Mouse (Mus musculus): ENCODE measurements around the gene Wnt7b.

The Wnt7b gene

GRCm38 (mm10) chr15:85601202-85601601, 18.9 kb upstream of the Wnt7b start:
- no peak for DNase-seq (ENCODE audit: low read depth, low spot score)

- DNase-seq (ENCODE audit: low read depth, low spot score), result peak; percentile 77
Observed at GRCm38 (mm10) chr15:85600696-85601094, 18.4 kb upstream of the Wnt7b start.

DNA sequence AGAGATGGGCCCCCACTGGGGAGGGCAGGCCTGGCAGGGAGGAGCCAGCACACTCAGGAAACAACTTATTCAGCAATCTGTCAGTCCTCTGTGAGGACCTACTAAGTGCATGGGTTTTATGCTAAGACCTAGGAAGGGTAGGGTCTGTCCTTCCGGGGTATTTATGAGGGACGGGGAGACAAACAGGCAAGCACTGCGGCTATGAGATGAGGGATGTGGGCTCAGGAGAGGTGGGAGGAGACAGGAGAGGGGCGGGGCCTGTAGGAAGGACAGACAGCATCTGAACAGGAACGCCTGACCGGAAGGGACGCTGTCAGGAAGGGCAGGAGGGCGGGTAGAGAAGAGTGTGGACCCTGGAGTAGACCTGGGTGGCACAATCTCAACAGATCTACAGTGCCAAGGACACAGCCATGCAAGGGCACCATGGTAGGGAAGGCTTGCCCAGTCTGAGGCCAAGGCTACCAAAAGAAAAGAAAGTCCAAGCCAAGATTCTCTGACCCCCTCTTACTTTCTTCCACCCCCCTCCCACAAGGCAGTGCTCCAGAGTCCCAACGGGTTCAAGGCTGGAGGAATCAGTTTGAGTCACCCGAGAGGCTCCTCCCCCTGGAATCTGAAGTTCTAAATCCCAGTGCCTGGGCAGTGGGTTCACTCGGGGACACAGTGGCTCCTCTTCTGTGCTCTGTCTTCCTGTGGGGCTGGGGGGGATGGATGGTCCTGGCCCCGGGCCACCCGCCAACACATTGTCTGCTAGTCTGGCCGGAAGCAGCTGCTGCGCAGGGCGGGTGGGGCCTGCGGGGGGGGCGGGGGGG, 17.8 kb upstream of the Wnt7b start:
- peak; percentile 92 for DNase-seq (ENCODE audit: low read depth, low spot score)

DNA sequence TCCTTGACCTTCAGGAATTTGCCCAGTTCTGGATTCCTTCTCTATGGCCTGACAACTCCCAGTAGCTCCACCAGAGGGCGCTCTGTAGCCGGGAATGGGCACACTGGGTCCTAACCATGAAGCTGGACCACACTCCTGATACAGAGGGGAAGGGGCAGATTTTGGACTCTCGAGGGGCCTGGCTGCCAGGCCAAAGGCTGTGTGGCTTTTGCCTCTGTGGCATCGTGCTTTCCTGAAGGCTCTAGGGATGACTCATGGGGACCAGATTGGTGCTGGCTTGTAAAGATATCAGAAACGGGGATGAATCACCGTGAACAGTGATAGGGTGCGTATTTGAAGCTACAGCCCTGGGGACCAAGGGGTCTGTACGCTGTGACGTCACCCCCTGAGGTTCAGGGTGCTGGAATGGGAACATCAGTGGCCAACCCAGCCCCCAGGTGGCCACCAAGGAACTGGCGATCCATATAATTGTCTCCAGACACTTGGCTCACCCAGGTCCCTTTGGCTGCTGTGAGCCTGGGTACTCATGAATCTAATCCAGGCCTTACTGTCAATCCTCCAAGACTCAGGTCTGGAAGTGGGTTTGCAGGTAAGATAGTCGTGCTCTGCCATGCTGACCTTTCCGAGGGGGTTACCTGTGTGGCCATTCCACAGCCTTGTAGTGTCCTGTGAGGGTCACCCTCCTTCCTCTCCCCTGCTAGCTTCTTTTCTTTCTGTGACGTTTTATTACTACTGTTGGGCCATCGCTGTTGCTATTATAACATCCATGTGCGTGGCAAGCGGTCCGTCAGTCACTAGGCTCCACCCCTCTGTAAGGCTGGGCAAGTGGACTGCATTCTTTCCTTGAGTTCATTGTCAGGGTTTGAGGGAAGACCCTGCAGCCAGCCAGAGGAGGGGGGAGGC, 17.0 kb upstream of the Wnt7b start:
- DNase-seq (ENCODE audit: low read depth, low spot score), result peak; percentile 60

- DNase-seq (ENCODE audit: low read depth, low spot score), result no peak
Observed at GRCm38 (mm10) chr15:85598443-85598842, 16.2 kb upstream of the Wnt7b start.

- no peak for DNase-seq (ENCODE audit: low read depth, low spot score)
Observed at GRCm38 (mm10) chr15:85597403-85597802, 15.1 kb upstream of the Wnt7b start.

DNA sequence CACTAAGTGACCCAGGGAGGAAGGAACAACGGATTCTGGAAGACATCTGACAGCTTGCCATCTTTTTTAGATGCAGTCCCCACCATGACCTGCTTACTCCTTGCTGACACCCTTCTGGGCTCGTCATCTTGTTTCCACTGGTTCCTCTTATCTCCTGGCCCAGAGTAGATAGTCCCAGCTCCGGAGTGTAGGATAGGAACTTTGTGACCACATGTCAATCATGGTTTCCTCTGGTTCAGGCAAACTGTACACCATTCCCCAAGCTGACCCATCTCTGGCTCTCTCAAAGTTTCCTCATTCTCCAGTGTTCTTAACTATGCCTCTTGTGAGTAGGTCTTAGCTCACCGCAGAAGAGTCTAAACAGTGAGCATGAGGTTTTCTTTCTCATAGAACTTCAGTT, 10.4 kb upstream of the Wnt7b start:
- DNase-seq (ENCODE audit: low read depth, low spot score), result no peak

DNA sequence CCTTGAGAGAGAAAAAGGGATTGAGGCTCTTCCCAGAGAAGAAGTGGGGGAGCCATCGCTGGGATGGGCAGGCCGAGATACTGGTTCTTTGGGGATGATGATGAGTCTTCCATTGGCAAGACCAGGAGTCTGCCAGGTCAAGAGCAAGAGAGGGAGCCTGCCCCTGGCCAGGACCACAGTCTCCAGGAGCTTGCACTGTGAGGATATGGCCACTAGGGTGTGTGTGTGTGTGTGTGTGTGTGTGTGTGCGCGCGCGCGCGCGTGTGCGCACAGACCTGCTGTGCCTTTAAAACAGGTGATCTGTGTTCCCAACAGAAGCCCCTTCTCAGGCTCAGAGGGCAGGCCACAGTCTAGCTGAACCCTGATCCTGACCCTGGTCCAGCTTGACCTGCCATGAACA, 8.6 kb upstream of the Wnt7b start:
- DNase-seq (ENCODE audit: low read depth, low spot score), result no peak

GRCm38 (mm10) chr15:85583504-85583903, 1.2 kb upstream of the Wnt7b start:
- DNase-seq (ENCODE audit: low read depth, low spot score), result no peak

DNA sequence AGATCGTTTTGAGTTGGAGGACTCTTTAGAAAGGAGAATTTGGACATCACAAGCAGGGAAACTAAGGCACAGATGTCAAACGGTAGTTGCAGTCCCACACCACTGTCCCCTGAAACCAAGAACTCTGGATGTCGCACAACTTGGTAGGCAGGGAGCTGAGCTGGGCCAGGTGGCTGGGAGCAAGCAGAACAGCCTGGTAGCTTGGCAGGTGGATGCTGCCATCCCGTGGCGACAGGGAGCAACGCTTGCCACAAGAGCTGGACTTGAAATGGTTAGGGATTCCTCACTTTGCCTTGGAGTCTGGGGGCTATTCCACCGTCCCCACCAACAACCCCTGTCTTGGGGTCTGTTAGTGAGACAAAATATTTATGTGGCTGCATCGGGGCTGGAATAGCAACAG, 751 bp upstream of the Wnt7b start:
- DNase-seq (ENCODE audit: low read depth, low spot score), result peak; percentile 66

DNA sequence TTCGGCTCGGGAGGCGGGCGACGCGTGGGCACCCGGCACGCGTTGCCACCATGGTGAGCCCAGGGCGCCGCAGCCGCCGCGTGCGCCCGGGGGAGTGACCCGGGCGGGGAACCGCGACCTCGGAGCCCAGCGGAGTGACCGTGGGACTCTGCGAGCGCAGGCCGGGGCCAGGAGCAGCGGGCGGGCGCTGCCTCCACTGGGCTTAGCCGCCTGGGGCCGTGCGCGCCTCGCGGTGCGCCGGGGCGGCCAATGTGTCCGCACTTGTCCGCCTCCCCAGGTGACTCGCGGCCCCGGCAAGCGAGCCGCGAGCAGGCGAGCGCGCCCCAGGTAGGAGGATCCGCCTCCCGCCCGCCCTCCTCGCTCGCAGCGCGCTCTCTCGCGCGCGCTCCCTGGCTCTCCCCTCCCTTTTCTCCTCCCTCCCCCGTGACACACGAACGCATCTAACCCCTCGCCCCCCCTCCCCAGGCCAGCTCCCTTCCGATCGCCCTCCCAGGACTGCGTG, 659 bp downstream of the Wnt7b start:
- no peak for DNase-seq (ENCODE audit: low read depth, low spot score)

DNA sequence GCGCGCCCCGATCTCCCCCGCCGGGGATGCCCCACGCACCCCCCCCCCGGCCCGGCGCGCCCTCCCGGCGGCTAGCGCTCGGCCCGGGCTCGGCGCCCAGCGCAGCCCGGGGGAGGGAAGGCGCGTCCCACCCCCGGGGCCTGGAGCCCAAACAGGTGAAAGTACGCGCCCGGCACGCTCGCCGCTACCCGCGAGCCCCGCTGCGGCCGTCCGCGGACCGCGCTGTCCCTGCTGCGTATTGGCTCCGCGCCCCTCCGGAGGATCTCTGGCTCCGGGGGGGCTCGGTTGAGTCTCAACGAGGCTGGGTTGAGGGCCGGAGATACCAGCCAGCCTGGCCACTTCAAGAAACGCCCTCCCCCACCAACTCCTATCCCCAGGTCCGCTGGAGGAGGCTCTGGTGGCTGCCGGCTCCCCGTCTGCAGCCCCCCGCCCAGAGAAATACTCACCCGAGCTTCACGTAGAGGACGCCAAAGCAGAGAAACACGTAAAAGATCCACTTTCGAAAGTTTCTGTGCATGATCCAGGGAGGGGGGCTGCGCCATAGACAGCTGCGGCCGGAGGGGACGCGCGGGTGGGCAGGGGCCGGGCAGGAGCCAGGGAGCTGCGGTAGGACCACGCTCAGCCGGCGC, 1.2 kb downstream of the Wnt7b start:
- no peak for DNase-seq (ENCODE audit: low read depth, low spot score)

DNA sequence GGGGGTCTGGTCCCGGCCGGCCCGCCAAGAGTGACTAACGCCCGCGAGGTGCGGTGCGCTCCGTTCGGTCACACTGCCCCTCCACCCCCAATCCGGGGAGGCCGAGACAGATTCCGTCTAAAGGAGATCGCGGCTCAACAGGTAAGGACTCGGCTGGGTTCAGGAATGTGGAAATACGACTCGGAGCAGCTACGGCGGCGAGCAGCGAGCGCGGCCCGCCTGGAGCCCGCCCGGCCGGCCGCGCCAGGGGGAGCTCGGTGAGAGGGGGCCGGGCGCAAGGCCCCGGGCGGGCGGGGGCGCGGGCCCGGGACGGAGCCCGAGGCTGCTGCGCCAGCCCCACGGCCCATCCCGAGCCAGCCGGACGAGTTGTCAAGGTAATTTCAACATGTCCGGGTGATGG, 1.8 kb downstream of the Wnt7b start:
- no peak for DNase-seq (ENCODE audit: low read depth, low spot score)

- no peak for DNase-seq (ENCODE audit: low read depth, low spot score)
Observed at GRCm38 (mm10) chr15:85577583-85578460, 4.5 kb downstream of the Wnt7b start.

DNA sequence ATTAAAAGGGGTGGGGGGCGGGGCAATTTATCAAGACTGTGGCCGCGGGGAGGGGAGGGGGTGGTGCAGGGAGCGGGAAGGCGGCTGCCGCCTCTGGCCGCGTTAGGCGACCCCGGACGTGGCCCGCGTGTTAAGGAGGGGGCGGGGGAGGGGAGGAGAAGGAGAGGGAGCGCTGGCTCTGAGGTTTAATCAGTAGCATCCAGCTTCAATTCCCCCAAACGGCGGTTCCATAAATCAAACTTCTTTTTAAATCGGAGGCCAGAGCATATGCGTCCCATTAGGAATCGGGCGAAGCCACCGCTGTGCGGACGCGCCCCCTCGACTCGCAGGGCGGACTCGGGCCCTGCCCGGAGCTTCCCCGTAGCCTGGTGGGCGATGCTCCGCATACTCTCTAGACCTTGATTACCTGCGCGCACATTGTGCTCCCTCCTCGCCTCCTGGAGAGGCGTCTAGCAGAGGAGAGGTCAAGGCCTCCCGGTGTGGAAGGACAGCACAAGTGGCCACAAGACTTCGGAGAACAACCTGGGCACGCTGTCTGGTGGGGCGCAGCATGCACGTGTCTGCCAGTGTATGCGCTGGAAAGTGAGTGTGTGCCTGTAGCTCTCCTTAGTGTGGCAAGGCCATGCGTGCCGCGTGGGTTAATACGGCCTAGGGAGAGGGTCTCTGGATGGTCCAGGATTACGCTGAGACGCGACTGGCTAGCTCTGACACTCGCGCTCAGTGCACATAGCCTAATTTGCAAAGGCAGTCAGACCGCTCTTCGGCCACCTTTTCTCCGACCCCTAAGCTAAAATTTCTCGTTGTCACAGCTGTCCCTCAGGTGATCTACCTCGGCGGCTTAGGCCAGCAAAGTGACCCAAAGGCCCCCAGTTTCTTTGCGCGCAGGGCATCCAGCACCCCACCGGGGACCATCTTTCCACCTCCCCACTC, 5.5 kb downstream of the Wnt7b start:
- DNase-seq (ENCODE audit: low read depth, low spot score), result no peak

- no peak for DNase-seq (ENCODE audit: low read depth, low spot score)
Observed at GRCm38 (mm10) chr15:85576110-85576509, 6.2 kb downstream of the Wnt7b start.

DNA sequence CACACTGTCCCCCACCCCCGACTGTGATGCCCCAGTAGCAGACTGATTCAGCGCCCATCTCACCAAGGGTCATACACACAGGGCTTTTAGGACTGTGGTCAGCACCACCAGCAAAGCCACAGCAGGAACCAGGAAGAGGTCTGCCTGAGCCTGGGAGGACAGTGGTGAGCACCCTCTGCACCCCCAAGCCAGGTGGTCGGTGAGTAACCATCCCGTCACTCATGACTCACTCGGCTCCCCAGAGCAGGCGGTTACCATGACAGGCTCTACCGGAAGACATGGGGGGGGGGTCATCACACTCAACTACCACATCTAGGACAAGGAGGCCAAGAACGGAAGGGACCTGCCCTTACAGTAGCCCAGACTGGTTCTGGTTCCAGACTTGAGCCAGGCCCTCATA, 7.7 kb downstream of the Wnt7b start:
- no peak for DNase-seq (ENCODE audit: low read depth, low spot score)

DNA sequence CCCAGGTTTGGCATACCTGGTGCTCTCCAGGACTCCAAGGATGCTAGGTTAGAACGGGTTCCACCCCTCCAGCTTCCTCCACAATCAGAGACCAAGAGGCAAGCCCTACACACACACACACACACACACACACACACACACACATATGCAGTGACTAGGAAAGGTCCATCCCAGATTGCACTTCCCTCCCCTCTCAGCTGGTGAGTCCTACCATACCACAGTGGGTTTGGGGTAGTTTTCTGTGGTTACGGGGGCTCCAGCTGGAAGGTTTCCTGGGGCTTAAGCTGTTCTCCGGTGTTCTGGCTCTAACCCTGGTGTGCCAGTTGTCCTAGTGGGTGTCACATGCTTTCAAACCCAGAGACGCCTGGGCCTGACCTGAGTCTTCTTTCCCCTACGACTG, 8.2 kb downstream of the Wnt7b start:
- DNase-seq (ENCODE audit: low read depth, low spot score), result no peak

- no peak for DNase-seq (ENCODE audit: low read depth, low spot score)
Observed at GRCm38 (mm10) chr15:85572619-85573254, 9.5 kb downstream of the Wnt7b start.

Data from skeletal muscle tissue, adult 2 months (tissue).